Mouse (Mus musculus): ENCODE measurements around the gene 4930470P17Rik. TPM values are rescaled to one million over a fixed set of nuclear protein-coding genes. Genes with fewer than 3 reads are reported as not detected.

The 4930470P17Rik gene
- total RNA-seq, 2 experiments from 2014 or later, result not detected

DNA sequence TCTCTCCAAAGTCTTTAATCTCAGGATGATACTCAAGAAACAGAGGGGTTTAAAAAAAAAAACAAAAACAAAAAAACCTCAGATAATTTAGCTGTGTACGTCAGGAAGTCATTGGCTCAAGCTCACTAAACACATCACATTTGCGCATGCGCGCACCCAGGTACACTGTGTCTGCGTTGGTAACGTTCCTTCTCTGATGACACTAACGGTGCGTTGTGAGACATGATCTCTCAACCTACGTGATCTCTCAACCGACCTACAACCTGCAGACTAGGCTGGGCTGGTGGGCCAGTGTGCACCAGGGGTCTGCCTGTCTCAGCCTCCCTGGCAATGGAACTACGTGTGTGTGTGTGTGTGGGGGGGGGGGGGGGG is 67.0 kb downstream of the 4930470P17Rik start:
- DNase-seq (ENCODE audit: extremely low spot score in 1 of 2, low spot score in 2 of 2), result no peak
- intact Hi-C loops (cut with DNase I), result no loop called here

DNA sequence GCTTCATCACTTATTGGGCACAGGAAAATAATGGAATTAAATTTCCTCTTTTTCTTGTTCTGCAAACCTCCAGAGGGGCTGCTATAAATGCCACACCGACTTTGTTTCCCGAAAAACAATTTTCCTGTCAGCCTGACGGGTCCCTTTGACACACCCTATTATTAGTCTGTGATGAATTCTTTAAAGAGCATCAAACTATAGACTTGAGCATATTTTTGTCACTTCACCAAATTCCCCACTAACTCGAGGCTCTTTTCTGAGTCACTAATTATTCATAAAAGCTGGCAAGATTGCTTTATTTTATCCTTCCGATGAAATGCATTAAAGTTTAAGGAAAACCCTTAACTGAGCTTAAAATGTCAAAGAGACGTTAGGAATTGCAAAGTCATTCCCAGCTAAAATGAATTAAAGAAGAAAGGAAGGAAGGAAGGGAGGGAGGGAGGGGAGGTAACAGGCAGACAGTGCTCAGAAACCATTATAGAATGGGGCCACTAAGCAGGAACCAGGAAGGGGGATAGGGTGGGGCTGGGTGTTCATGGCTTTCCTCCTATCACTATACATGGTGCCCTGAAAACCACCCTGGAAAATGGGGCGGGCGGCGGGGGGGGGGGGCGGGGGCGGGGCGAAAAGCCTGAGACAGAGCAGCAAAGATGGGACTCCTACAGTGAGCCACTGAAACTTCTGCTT is 67.6 kb downstream of the 4930470P17Rik start:
- DNase-seq (ENCODE audit: extremely low spot score in 1 of 2, low spot score in 2 of 2), result no peak
- intact Hi-C loops (cut with DNase I), result no loop called here

DNA sequence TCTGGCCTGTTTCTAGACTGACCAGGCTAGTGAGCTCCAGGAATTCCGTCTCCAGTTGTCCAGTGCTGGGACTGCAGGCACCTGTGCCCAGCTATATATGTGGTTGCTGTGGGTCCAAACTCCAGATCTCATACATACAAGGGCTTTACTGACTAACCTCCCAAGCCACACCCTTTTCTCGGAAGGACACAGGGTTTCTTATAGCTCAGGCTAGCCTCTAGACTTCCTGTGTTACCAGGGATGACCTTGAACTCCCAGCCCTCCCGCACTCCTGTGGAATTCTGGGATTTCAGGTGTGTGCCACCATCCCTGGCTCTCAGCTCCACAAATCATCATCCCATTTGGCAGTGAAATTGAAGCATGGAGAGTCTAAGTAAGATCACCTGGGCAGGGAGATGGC is 71.6 kb downstream of the 4930470P17Rik start:
- no peak for DNase-seq (ENCODE audit: extremely low spot score in 1 of 2, low spot score in 2 of 2)
- intact Hi-C loops (cut with DNase I), result no loop called here

DNA sequence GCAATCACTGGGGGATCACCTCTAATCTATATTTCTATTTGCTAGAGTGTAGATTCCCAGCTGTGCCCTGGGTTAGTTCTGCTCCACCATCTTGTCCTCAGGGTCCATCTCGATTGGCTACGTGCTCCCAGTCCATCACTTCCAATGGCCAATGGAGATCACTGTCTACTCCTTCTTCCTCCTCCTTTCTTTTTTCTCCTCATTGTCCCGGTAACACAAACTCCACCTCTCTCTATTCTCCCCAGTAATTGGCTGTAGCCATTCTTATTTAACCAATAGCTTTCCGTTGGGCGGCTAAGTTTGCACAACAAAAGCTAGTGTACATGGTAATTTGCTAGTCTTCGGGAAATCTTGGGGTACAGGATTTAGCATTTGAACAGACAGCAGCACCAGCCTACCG is 72.1 kb downstream of the 4930470P17Rik start:
- intact Hi-C loops (cut with DNase I), result no loop called here
- DNase-seq (ENCODE audit: extremely low spot score in 1 of 2, low spot score in 2 of 2), result no peak

Other genes with a start within 250 kb of the 4930470P17Rik start
- 10 to 100 TPM; 33.5 to 43.3 TPM for gene Bcas1, start 174.2 kb downstream of the 4930470P17Rik start, total RNA-seq (2021)
- gene Pfdn4, start 105.6 kb downstream of the 4930470P17Rik start, total RNA-seq (2021), result 10 to 100 TPM; 37.3 to 40.9 TPM
- gene Cyp24a1, start 104.9 kb downstream of the 4930470P17Rik start, total RNA-seq (2021), result not detected
- 10 to 100 TPM; 63.5 to 76.5 TPM for gene Dok5, start 129.8 kb upstream of the 4930470P17Rik start, total RNA-seq (2021)